In genomic region chr13:103918432-103918831, GRCm38 (mm10) we compare ENCODE assay signal across 8 mouse cellular contexts. TPM values are rescaled to one million over a fixed set of nuclear protein-coding genes. Genes with fewer than 3 reads are reported as not detected.
DNase-seq lines count a peak whose midpoint lies in the region; ATAC-seq and TF ChIP-seq lines count a peak whose summit lies in the region.

No protein-coding gene starts in this region.

- TF ChIP-seq CTCF in heart, postnatal 0 days (IDR thresholded peaks at IDR 0.05; ENCODE audit: low read depth) = no peak

- H3K27me3 ChIP-seq in heart, postnatal 0 days (ENCODE audit: control insufficient read depth, insufficient read depth, low read length) = no peaks in the 10 kb centered on the region
- no peaks in the 10 kb centered on the region for H3K27me3 ChIP-seq in hindbrain, embryonic 15.5 days
- H3K27me3 ChIP-seq in midbrain, embryonic 14.5 days (ENCODE audit: control insufficient read depth, insufficient read depth, low read length) = peaks cover 3% of the 10 kb centered on the region; the same call in 1 of the 2 replicates

- H3K9me3 ChIP-seq in heart, postnatal 0 days (replicated peaks; ENCODE audit: control insufficient read depth, low read length) = no peaks in the 10 kb centered on the region
- H3K9me3 ChIP-seq in hindbrain, embryonic 15.5 days = no peaks in the 10 kb centered on the region
- no peaks in the 10 kb centered on the region for H3K9me3 ChIP-seq in midbrain, embryonic 14.5 days (ENCODE audit: control insufficient read depth, low read length)

- peak overlapping the region; percentile 100 for H3K27ac ChIP-seq in heart, postnatal 0 days (ENCODE audit: low read depth)
- H3K27ac ChIP-seq in hindbrain, embryonic 15.5 days (replicated peaks) = peak overlapping the region; percentile 34
- H3K27ac ChIP-seq in midbrain, embryonic 14.5 days (replicated peaks; ENCODE audit: low read depth, low read length) = no peak overlapping the region

- H3K4me1 ChIP-seq in heart, postnatal 0 days (ENCODE audit: control insufficient read depth, insufficient read depth) = peaks cover 25% of the 10 kb centered on the region
- H3K4me1 ChIP-seq in hindbrain, embryonic 15.5 days (replicated peaks) = peaks cover 34% of the 10 kb centered on the region
- peaks cover 27% of the 10 kb centered on the region for H3K4me1 ChIP-seq in midbrain, embryonic 14.5 days (ENCODE audit: control insufficient read depth, insufficient read depth, low read length)

- no peak for DNase-seq in heart, postnatal 0 days (ENCODE audit: low spot score)
- no peak for DNase-seq in heart, postnatal 4 days
- DNase-seq in c-Kit-negative CD71-positive TER-119-positive erythroid progenitor cells, embryonic 14.5 days (ENCODE audit: low read depth, low spot score) = peak; percentile 11
- no peak for DNase-seq in midbrain, embryonic 14.5 days
- DNase-seq in cerebellum, adult 9-10 months = no peak
- no peak for DNase-seq in cerebellum, postnatal 4 days (ENCODE audit: low spot score in 2 of 2)
- DNase-seq in right cerebral cortex, postnatal 36 days (ENCODE audit: low spot score in 2 of 2) = no peak

- peak overlapping the region; percentile 80 for H3K4me2 ChIP-seq in heart, postnatal 0 days (ENCODE audit: low read depth, low read length)
- H3K4me2 ChIP-seq in hindbrain, embryonic 15.5 days = peak overlapping the region; percentile 85
- peak overlapping the region; percentile 88 for H3K4me2 ChIP-seq in midbrain, embryonic 14.5 days (ENCODE audit: low read length)

- peak overlapping the region; percentile 99 for H3K9ac ChIP-seq in heart, postnatal 0 days (replicated peaks; ENCODE audit: low read depth, low read length)
- H3K9ac ChIP-seq in hindbrain, embryonic 15.5 days = peak overlapping the region; percentile 95; the same call in 1 of the 2 replicates
- peak overlapping the region; percentile 39; the same call in 1 of the 2 replicates for H3K9ac ChIP-seq in midbrain, embryonic 14.5 days (replicated peaks; ENCODE audit: low read length)

- no peaks in the 10 kb centered on the region for H3K36me3 ChIP-seq in heart, postnatal 0 days (replicated peaks; ENCODE audit: control insufficient read depth, insufficient read depth, low read length)
- no peaks in the 10 kb centered on the region for H3K36me3 ChIP-seq in hindbrain, embryonic 15.5 days
- no peaks in the 10 kb centered on the region for H3K36me3 ChIP-seq in midbrain, embryonic 14.5 days (ENCODE audit: control insufficient read depth, insufficient read depth, low read length)

- ATAC-seq in heart, postnatal 0 days (ENCODE audit: insufficient read depth, low read depth) = no peak
- no peak for ATAC-seq in hindbrain, embryonic 15.5 days (ENCODE audit: low FRiP score, low read depth)
- ATAC-seq in midbrain, embryonic 14.5 days (ENCODE audit: low FRiP score, low TSS enrichment) = no peak

- no peak for TF ChIP-seq EP300 in heart, postnatal 0 days (IDR thresholded peaks at IDR 0.05; ENCODE audit: low read depth)

- WGBS in heart, postnatal 0 days = 11% methylated on average over 3 of the region's 3 CpGs
- WGBS in hindbrain, embryonic 15.5 days = 15% methylated on average over 3 of the region's 3 CpGs
- WGBS in midbrain, embryonic 14.5 days = 22% methylated on average over 3 of the region's 3 CpGs

- H3K4me3 ChIP-seq in heart, postnatal 0 days (ENCODE audit: low read depth, low read length) = peak overlapping the region; percentile 98
- peak overlapping the region; percentile 53 for H3K4me3 ChIP-seq in hindbrain, embryonic 15.5 days
- H3K4me3 ChIP-seq in midbrain, embryonic 14.5 days (replicated peaks; ENCODE audit: low read depth, low read length) = peak overlapping the region; percentile 88

RNA-seq across cellular contexts. Expression of gene Erbin, which starts 1.9 kb away (rescaled TPM):
- 30.2 and 44.3 TPM in 2 replicates for total RNA-seq in heart, postnatal 0 days (2014; rRNA removed; ENCODE audit: low replicate concordance)
- polyA plus RNA-seq in heart, postnatal 0 days (2015; fragmentation: Nextera tagmentation; extraction: Ambion mirVana) = 8.9 and 10.9 TPM in 2 replicates
- total RNA-seq in heart, postnatal 4 days (2021) = 10 to 100 TPM; 82.6 to 85.9 TPM
- polyA plus RNA-seq in hindbrain, embryonic 15.5 days (2015; fragmentation: Nextera tagmentation; extraction: Ambion mirVana) = 7.1 and 7.8 TPM in 2 replicates
- polyA plus RNA-seq in midbrain, embryonic 14.5 days (2014; fragmentation: Nextera tagmentation; extraction: Ambion mirVana) = 16.0 and 21.7 TPM in 2 replicates

Comparison
In these comparisons a context has a peak if more than half of its experiments do, and no peak if none do; other contexts are left out.
1. H3K9ac ChIP-seq: peak in every context shown above with its lines; median percentile 99 in heart, postnatal 0 days; 95 in hindbrain, embryonic 15.5 days; 39 in midbrain, embryonic 14.5 days.